Mouse (Mus musculus): ENCODE measurements around the gene Tinagl1. TPM values are rescaled to one million over a fixed set of nuclear protein-coding genes. Genes with fewer than 3 reads are reported as not detected.
A peak's percentile ranks its signal among the peaks of the same experiment; 100 is the strongest.

Tinagl1 gene
- total RNA-seq (2015; ENCODE audit: low replicate concordance): 199 and 217 TPM in 2 replicates
- total RNA-seq (2017; ENCODE audit: low replicate concordance): 249 and 265 TPM in 2 replicates

DNA sequence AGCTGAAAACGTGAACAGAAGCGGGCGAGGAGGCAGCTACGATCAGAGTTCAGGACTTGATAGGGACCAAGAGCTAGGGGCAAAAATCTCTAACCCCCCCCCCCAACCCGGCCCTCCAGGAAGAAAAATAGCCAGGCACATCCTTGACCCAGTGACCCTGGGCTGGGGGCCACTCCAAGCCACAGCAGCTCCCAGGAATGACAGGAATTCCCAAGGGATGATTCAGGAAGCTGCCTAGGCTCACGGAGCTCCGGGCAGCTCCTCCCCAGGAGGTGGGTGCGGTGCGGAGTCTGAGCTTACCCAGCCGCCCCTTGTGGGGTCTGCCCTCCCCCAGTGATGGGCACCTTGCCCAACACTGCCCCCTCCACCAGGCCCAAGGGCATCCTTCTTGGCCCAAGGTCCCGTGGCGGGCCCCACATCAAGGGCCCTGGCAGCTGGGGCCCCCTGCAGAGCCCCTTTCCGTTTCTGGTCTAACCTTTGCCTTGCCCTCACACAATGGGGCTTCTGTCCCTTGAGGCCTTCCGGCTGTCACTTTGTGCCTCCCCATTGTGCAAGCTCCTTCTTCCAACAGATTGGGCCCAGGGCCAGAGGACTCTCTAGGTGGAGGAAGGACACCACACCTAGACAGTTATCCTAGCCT, at the start of gene Tinagl1:
TSS of gene Tinagl1 (minus strand) at position 51 of the 640 bp plus-strand sequence.
- ATAC-seq (replicated peaks; ENCODE audit: low FRiP score, poor library complexity, severe bottlenecking): no peak

DNA sequence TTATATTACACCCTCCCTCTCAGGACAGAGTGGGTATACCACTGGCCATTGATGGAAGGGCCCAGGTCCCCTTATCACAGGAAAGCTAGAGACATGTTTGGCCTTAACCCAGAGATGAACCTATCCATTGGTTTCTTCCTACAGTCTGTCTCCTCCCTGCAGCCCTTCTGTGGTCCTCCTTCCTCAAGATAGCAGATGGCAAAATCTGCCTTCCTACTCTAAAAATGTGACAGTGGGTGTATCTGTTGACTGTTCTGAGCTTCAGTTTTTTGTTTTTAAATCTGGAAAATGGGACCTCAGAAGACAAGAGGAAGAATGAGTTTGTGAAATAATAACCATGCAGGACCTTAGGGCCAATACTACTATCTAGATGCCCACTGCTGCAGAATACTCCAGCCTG, 49.1 kb upstream of the Tinagl1 start:
- ATAC-seq (replicated peaks; ENCODE audit: low FRiP score, poor library complexity, severe bottlenecking): no peak

DNA sequence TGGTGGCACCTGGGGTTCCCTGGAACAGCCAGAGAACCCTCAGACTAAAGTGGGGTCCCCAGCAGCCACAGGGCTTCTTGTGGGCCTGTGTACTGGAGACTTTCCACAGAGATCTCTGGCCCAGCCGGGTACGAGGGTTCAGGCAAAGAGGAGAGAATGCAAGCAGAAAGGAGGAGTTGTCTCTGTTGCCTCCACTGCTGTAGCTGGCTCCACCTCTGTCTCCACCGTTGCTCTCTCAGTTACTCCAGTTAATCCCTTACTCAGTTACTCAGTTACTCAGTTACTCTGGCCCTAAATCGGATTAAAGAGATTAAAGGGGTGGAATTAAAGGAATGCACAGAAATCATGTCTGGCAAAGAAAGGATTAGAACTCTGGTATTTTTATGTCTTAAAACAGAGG, 47.3 kb upstream of the Tinagl1 start, which contains the start of gene Gm853:
TSS of gene Gm853 (minus strand) at position 223 of the 400 bp plus-strand sequence.
- no peak for ATAC-seq (replicated peaks; ENCODE audit: low FRiP score, poor library complexity, severe bottlenecking)

DNA sequence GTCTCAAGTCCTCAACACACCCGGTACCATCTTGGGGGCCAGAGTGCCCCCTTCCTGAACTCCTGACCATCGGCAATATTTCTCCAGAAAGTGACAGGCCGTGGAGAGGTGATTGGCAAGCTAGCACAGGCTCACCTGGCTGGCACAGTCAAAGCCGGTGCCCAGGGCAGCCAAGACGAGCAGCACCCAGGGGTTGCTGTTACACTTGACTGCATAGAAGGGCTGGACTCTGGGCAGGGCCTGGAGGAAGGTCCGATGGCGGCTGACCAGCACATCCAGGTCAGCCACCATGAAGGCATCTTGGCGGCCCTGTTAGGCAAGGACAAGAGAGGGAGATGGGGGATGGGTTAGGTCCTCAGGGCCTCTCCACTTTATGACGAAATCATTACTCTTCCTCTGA, 45.3 kb upstream of the Tinagl1 start:
- ATAC-seq (replicated peaks; ENCODE audit: low FRiP score, poor library complexity, severe bottlenecking): no peak

DNA sequence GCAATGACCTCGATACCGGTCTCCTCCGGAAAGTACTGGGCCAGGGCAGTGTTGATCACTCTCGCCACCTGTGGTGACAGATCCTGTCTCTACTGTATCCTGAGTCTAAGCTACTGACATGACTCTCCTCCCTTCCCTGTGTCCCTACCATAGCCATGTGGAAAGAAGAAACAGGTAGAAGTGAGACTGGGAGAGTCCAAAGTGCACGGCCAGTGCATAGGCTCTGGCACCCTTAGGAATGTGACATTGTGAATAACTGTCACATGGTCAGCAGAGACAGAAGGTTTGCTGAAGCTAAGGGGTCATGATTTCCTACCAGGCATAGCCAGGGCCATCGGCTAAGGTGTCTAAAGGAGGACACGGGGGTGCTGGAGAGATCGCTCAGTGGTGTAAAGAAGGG, 40.5 kb upstream of the Tinagl1 start:
- no peak for ATAC-seq (replicated peaks; ENCODE audit: low FRiP score, poor library complexity, severe bottlenecking)

DNA sequence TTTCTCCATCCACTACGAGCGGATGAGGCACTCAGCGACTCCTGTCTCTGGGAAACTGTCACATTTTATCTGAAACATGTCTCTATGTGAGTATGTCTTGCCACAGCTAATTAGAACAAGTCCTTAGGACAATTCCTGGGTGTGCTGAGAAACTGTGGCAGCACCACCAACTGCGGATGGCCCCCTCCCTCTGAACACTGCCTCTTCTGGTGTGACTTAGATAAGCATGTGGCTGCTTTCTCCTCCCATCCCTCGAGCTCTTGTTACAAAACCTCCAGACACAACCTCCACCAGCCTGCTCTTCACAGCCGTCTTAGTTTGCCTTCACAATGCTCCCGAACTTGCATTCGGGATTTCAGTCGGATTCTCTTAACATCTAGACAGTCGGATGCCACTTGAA, 38.9 kb upstream of the Tinagl1 start:
- ATAC-seq (replicated peaks; ENCODE audit: low FRiP score, poor library complexity, severe bottlenecking): peak; percentile 65; the same call in 1 of the 2 replicates

DNA sequence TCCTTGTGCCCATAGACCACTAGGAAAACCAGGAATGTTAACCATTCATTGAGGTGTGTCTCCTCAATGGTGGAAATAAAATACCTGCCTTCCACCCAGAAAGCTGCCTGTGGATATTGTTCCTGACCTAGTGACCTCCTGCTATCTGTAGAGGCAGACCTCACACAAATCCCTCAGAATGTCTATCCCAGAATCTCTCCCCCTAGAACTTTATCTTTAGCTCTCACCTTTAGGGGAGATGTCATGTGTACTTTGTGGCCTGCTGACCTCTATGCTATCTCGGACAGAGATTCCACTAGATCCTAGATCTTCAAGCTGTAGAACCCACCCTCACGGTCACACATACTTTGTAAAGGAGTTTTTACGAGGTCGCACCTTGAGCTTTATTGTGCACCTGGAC, 38.3 kb upstream of the Tinagl1 start:
- ATAC-seq (replicated peaks; ENCODE audit: low FRiP score, poor library complexity, severe bottlenecking): no peak

DNA sequence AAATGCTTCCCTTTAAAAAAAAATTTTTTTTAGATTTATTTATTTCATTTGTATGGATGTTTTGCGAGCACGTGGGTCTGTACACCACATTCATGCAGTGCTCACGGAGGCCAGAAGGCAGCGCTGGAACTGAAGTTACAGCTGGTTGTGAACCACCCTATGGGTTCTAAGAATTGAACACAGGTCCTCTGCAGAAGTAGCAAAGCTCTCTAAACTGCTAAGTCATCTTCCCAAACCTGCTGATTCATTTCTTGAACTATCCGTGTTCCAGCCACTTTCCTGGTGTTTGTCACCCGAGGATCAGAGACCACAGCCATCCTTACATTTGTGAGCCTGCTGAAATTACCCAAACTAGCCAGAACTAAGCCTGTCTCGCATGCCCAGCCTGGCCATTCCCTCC, 37.5 kb upstream of the Tinagl1 start:
- ATAC-seq (replicated peaks; ENCODE audit: low FRiP score, poor library complexity, severe bottlenecking): peak; percentile 61

DNA sequence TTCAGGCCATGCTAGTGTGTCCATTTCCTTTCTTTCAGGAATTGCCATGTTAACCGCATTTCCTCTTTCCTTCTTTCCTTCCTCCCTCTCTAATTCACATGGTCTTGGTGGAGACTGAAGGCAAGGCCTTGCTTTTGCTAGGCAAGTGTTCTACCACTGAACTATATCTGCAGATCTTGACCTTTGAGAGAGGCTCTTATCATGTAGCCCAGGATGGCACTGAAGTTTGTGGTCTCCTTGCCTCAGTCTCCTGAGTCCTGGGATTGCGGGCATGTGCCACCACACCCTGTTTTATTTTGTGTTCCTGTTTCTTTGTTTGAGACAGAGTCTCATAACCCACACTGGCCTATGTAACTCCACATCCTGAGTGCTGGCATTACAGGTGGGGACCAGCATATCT, 36.9 kb upstream of the Tinagl1 start:
- ATAC-seq (replicated peaks; ENCODE audit: low FRiP score, poor library complexity, severe bottlenecking): no peak

DNA sequence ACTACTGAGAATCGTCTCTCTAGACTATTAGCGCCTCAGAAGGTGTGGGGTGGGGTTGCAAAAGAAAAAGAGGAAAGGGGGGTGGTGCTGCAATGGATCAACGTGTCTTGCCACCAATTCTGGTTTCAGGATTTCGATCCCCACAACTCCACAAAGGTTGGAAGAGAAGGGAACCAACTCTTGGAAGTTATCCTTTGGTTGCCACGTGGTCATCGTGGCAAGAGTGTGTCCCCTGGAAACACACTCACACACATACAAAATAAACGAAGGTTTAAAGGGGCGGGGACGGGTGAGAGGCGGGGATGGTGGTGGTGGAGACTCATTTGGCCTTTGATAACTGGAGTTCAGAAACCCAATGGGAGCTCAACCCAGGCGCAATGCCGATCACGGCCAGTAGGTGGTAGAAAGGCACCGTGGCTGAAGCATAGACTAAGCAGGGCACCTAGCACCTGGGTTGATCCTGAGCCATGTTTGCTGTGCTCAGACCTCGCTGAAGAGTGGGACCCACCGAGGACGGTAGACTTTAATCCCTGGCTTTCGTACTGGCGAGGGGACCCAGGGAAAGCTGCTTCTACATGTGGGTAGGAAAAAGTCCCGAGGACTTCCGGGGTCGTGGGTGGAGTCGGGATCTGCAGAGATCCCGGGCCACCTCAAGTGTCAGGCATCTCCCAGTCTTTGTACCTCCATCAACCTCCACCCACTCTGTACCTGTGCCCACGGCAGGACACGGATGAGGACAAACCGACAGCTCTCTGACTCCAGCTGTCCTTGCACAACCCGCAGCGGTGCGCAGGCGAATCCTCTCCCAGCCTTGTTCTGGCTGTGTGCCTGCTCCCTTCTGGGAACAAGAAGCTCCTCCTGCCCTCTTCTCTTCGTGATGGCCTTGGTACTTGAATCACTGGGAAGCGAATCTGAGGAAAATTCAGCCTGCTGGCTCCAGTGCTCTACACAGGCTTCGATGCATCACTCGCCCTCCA, 24.1 kb upstream of the Tinagl1 start:
- peak; percentile 87 for ATAC-seq (replicated peaks; ENCODE audit: low FRiP score, poor library complexity, severe bottlenecking)

DNA sequence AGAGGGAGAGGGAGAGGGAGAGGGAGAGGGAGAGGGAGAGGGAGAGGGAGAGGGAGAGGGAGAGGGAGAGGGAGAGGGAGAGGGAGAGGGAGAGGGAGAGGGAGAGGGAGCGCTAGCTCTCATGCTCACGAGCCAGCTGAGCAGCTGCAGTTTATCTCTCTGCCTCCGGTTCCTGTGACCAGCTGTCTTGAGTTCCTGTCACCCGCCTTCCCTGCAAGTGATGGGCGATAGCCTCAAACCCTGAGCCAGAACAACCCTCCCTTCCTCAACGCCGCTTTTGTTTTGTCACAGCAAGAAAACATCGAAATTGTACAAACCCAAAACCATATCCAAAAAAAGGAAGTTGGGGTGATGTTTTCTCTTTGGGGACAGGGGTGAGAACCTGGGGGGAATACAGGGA, 21.6 kb upstream of the Tinagl1 start:
- ATAC-seq (replicated peaks; ENCODE audit: low FRiP score, poor library complexity, severe bottlenecking): no peak

DNA sequence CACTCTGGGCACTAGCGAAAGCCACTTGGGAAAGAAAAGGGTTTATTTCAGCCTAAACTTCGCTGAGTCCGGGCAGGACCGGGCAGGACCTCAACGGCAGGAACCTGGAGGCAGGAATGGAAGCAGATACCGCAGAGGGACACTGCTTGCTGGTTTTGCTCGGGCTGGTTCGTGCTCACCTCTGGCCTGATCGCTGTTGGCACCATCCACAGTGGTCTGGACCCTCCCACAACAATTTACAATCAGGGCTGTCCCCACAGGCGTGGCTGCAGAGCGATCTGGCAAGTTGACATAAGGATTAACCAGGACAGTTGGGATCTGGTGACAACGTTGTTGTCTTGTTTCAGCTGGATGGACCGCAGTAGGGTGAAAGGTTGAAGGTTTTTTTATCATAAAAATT, 21.0 kb upstream of the Tinagl1 start:
- no peak for ATAC-seq (replicated peaks; ENCODE audit: low FRiP score, poor library complexity, severe bottlenecking)

DNA sequence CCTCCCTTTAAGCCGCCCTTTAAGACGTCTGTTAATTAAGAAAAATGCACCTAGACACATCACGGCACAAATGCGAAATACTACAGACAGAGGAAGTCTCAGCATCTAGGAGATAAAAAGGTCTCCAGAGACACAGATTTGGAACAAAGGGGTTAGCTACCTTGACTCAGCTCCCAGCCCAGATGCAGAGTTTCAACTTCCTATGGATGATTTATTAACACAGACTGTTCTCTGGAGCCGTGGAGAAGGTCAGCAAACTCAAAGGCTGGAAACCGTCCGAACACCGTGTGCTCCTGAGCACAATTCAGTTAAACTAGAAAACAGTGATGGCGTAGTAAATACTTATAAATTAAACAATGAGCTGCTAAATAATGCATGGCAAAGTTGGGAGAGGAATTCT, 17.3 kb upstream of the Tinagl1 start:
- ATAC-seq (replicated peaks; ENCODE audit: low FRiP score, poor library complexity, severe bottlenecking): no peak

DNA sequence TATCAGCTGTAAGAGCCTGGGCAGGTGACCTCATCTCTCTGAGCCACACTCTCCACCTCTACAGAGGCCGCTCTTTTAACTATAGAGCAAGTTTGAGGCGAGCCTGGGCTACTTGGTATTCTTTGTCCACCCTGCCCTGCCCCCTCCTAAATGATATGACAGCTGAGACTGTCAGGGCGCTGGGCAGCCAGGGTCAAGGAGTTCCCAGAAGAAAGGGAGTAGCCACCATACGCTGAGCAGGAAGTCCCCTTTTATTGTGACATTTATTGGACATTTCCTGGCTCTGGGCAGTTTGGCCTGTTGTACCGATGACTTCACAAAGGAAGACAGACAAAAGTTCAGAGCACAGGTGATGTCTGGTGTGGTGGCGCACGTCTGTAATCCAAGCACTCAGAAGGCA, 14.7 kb upstream of the Tinagl1 start:
- ATAC-seq (replicated peaks; ENCODE audit: low FRiP score, poor library complexity, severe bottlenecking): no peak

DNA sequence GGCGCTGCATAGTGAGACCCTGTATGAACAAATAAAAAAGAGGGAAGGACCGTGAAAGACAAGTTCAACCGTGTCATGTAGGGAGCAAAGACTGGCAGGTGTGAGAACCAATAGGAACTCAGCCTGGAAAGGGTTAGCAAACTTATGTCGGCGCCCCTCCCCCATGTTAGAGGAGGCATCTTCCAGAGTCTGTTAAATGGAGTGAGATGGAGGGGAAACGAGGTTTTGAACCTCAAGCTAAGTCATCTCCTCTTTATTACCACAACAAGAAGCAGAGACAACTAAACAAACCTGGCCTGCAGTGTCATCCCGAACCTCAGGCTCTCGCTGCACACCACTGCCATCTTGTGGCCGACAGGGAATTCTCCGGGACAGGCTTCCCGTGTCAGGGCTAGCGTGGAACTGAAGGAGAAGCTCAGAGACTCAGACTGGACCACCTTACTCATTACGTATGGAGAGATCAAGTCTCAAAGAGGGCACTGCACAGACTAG, 13.9 kb upstream of the Tinagl1 start:
- ATAC-seq (replicated peaks; ENCODE audit: low FRiP score, poor library complexity, severe bottlenecking): peak; percentile 87

DNA sequence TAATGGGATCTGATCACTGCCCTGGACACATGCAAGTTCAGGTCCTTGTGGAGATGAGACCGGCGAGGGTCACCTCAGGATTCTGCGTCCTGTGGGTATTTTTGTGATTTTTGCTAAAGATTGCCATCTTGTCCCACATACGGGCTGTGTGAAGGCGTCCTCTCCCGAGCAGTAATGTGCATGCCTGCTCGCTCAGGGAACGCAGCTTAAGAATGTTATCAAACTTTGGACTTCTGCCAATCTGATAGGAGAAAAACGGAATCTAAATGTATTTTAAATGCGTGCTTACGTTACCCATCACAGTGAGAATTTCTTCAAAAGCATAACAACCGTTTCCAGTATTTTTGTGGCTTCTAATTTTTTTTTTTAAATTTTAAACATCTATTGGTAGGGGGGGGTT, 12.0 kb upstream of the Tinagl1 start:
- ATAC-seq (replicated peaks; ENCODE audit: low FRiP score, poor library complexity, severe bottlenecking): no peak

DNA sequence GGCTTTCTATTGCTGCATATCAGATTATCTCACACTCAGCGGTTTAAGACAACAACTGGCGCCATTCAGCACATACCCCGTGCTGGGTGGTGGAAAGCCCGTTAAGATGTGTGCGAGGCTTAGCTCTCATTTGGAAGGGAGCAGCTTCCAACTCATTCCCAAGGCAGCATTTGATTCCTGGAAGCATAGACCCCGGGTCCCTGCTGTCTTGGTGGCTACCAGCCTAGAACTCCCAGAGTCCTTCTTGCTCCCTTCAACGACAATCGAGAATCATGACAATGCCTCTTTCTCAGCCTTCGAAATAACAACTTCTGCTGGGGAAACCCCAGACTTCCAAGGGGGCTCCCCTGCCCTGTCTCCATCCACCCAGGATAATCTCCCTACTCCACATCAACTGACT, 11.5 kb upstream of the Tinagl1 start:
- no peak for ATAC-seq (replicated peaks; ENCODE audit: low FRiP score, poor library complexity, severe bottlenecking)

DNA sequence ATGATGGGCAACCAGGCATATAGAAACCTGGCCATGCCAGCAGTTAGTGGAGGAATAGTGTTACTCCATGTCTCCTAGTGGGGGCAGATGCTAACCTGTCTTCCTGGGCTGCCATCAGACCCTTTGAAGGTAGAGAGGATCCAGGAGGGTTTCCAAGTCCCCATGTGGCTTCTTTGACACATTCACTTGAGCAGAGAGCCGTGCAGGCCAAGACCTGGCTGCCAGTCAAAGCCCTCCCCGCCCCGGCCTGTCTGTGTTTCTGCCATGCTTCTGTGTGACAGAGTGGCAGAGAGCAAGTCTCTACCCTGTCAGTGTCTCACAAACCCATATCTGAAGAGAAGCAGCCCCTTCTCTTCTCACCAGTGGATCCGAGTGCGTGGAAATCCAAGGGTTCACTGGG, 9.0 kb upstream of the Tinagl1 start:
- no peak for ATAC-seq (replicated peaks; ENCODE audit: low FRiP score, poor library complexity, severe bottlenecking)

DNA sequence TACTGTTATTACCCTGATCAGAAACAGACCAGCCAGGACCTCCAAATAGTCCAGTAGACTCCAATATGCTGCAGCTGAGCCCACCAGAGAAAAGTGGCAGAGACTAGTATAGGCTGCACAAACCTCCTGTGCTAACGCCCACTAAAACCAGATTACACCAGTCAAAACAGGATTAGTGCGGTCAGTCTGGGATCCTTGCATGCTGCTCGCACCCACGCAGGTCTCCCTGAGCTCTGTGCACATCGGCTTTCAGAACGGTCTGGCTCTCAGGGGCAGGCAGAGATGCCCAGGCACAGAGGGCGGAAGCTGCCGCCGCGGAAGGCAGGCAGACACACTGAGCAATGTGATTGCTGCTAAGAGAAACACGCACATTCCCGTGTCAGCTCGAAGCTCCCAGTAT, 8.1 kb upstream of the Tinagl1 start:
- no peak for ATAC-seq (replicated peaks; ENCODE audit: low FRiP score, poor library complexity, severe bottlenecking)

DNA sequence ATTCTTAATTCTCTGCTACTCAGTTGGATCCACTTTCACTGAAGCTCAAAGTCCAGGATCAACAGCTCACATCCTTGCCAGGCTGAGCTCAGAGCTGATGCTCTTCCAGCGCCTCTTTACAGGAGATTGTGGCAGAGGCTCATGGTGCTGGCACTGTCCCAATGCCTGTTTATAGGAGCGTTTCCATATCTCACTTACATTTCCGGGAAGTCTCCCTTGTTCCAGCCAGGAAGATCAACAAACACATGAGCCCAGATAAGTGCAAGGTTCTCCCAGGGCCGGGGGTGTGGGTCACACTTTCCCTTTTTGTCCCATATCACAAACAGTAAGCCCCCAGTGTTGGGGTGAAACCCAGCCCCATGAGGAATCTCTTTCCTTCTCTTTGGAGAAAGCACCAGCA, 7.0 kb upstream of the Tinagl1 start:
- no peak for ATAC-seq (replicated peaks; ENCODE audit: low FRiP score, poor library complexity, severe bottlenecking)
